Mouse (Mus musculus): Measurements from ENCODE around the gene Tnks1bp1.

GRCm38 (mm10) chr2:85093376-85093775, 45.6 kb downstream of the Tnks1bp1 start:
- no peak for TF ChIP-seq CTCF (IDR thresholded peaks at IDR 0.05)
- no peak for TF ChIP-seq POLR2A (IDR thresholded peaks at IDR 0.05; ENCODE audit: insufficient read depth, low read depth, low read length)
- TF ChIP-seq EP300 (IDR thresholded peaks at IDR 0.05; ENCODE audit: insufficient read depth, low read depth, low read length), result no peak
